Mouse (Mus musculus): ENCODE results near the gene Pcgf1.

Gene Pcgf1

GRCm38 (mm10) chr6:83101688-83102556 lies 24.3 kb downstream of the Pcgf1 start:
- DNase-seq (ENCODE audit: low spot score in 2 of 2), result peak; percentile 63 to 68

DNA sequence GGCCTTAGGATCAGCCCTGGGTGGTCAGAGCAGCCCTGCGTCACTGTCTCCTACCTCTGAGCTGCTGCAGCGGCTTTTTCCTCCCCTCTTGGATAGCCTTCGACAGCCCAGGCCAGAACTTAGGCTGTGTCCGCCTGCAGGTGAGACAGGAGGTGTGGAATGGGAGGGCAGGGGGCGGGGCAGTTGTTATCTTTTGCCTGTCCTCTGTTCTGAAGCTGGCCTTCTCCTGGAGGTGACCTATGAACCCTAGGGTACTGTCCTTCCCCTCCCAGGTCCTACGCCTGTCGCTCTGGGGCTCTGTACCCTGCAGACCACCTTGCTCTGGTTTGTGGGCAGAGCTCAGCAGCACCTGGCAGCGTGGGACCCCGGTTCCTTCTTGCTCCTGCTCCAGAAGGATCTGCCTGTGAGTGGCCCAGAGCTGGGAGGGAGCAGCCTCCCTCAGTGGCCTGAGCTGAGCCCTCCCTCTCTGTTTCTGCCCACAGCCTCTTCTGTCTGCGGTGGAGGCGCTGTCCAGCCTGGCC lies 25.5 kb downstream of the Pcgf1 start:
- DNase-seq (ENCODE audit: low spot score in 2 of 2), result no peak

DNA sequence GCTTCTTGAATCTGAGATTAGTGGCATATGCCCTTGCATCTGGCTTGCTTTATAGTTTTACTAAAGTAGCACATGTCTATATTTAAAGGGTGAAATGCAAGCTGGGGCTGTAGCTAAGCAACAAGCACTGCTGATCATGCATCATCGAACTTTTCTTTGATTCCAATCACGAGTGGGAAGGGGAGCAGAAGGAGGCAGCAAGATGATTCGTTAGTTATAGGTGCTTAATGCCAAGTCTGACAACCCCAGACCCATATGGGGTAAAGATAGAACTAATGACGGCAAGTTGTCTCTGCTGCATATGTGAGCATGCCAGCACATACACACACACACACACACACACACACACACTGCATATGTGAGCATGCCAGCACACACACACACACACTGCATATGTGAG lies 26.5 kb downstream of the Pcgf1 start:
- DNase-seq (ENCODE audit: low spot score in 2 of 2), result no peak

DNA sequence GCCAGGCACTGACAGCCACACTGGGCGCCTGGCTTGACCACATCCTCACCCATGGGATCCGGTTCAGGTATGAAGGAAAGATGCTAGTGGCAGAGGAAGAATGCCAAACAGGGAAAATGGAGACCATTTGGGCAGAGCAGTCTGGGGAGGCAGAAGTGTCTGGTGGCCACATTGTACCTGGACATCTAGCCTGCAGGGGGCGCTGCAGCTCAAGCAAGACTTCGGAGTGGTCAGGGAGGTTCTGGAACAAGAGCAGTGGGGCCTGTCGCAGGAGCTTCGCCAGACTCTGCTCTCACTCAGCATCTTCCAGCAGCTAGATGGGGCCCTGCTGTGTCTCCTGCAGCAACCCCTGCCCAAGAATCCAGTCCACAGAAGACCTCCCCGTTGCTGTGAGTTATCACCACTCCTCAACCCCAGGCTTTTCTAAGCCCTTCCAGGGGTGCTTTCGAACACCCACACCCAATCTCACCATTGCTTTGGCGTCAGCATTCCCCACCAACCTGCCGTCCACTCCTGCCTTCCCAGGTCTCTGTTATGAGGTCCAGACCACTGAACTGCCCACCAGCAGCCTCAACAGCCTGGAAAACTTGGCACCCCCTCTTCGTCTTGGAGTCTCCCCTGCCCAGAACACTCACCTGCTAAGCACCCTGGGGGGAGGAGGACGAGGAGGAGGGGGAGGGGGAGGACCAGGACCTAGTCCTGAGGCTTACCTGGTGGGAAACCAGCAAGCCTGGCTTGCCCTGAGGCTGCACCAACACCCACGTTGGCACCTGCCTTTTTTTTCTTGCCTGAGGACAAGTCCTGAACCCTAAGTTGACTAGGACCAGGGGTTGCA lies 30.1 kb downstream of the Pcgf1 start:
- DNase-seq (ENCODE audit: low spot score in 2 of 2), result peak; percentile 69 to 81

DNA sequence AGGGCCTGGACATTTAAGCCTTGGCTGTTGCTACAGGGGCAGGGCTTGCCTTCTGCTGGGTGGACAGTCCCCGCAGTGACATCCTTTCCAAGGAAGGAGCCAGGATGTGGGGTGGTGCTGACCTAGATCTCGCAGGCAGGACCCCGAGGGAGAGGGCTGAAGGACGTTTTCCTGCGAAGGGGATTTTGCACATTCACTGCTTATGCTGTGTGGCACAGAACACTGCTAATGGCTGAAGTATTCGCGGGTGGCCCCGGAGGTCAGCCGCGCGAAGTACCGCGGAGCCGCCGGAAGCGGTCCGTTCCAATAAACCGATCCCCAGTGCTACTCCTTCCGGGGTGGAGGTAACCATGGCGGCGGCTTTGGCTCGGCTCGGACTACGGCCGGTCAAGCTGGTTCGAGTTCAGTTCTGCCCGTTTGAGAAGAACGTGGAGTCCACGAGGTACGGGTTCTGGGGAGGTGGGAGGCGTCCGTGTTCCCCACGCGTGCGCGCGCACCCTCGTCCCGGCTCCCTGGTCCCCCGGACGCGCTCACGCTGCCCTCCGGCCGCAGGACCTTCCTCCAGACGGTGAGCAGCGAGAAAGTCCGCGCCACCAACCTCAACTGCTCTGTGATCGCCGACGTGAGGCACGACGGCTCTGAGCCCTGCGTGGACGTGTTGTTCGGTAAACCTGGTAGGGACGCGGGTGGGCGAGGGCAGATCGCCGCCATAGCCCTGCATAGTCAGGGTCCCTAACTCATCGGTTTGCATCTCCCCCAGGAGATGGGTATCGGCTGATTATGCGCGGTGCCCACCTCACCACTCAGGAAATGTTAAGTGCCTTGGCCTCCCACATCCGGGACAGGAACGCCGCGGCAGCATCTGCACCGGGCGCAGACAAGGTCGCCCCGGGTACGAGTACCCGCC lies 31.3 kb downstream of the Pcgf1 start, which contains the start of gene Mrpl53:
Gene Mrpl53, plus strand, starts transcription at position 279 of the 907 bp plus-strand sequence.
- DNase-seq (ENCODE audit: low spot score in 2 of 2), result peak; percentile 74 to 77

DNA sequence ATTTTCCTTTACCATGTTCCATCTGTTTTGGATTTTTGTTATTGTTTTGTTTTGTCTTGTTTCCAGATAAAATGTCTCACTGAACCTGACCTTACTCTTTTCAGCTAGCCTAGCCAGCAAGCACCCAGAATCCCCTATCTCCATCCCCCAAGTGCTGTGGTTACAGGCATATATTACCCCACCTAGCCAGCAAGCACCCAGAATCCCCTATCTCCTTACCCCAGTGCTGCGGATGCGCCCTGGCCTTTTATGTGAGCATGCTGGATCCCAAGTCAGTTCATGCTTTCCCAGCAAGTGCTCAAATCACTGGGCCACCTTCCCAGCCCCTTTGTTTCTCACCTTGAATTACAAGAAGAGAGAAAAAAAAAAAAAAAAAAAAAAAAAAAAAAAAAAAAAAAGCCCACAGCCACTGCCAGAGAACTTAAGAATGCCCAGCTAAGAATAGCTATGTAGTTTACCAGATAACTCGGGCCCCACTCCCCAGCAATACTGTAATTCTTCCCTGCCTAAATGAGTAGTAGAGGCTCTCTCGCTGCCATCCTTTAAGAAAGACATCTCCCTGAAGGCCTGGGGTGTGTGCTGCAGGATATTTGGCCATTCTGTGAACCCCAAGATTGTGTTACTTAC lies 34.0 kb downstream of the Pcgf1 start:
- DNase-seq (ENCODE audit: low spot score in 2 of 2), result no peak

- DNase-seq (ENCODE audit: low spot score in 2 of 2), result peak; percentile 94 to 95
Observed at GRCm38 (mm10) chr6:83115011-83115671, 37.5 kb downstream of the Pcgf1 start, which contains the start of gene Mogs. TSS of gene Mogs (plus strand) at chr6:83115496.

- no peak for DNase-seq (ENCODE audit: low spot score in 2 of 2)
Observed at GRCm38 (mm10) chr6:83115682-83116372, 38.2 kb downstream of the Pcgf1 start.

DNA sequence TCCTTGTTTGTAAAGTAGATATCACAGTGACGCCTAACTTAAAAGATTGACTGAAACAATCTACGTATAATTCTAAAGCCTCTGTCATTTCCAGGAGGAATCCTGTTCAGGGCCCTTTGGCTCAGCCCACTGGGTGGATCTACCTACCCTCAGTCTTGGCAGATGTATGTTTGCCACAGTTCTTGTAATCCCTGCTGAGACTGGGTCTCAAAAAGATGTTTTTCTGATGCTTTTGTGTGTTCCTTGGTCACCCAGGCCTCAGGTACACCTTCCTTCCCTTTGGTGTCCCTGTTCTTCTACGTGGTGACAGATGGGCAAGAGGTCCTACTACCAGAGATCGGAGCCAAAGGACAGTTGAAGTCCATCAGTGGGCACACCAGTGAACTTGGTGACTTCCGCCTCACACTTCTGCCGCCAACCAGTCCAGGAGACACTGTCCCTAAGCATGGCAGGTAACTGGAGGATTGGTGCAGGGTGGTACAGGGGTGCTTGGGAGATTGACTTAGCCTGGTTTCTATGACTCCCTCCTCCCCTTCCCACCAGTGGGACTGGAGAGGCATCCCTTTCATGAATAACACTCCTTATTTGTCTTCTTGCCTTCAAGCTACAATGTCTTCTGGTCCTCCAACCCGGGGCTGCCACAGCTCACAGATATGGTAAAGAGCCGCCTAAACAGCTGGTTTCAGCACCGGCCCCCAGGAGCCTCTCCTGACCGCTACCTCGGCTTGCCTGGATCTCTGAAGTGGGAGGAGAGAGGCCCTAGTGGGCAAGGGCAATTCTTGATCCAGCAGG lies 38.9 kb downstream of the Pcgf1 start:
- no peak for DNase-seq (ENCODE audit: low spot score in 2 of 2)

DNA sequence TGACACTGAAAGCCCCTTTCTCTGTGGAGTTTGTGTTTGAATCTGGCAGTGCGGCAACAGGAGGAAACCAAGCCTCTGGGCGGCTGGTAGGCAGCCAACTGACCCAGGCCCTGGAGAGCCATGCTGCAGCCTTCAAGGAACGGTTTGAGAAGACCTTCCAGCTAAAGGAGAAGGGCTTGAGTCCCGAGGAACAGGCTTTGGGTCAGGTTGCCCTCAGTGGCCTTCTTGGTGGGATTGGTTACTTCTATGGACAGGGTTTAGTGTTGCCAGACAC lies 39.4 kb downstream of the Pcgf1 start:
- no peak for DNase-seq (ENCODE audit: low spot score in 2 of 2)

DNA sequence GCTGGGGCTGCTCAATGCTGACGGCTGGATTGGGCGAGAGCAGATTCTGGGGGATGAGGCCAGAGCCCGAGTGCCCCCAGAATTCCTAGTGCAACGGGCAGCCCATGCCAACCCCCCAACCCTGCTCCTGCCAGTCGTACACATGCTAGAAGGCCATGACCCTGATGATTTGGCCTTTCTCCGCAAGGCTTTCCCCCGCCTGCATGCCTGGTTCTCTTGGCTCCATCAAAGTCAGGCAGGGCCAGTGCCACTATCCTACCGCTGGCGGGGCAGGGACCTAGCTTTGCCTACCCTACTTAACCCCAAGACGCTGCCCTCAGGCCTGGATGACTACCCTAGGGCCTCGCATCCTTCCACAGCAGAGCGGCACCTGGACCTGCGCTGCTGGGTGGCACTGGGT lies 39.9 kb downstream of the Pcgf1 start:
- no peak for DNase-seq (ENCODE audit: low spot score in 2 of 2)

DNA sequence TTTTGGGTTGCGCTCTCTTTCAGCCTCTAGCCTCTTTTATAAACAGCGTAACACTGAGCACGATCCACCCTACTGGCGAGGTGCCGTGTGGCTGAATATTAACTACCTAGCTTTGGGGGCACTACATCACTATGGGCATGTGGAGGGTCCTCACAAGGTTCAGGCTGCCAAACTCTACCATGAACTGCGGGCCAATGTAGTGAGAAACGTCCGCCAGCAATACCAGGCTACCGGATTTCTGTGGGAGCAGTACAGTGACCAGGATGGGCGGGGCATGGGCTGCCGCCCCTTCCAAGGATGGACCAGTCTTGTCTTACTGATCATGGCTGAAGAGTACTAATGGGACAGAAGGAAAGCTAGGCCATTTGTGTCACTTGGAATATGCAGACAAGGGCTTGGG lies 40.7 kb downstream of the Pcgf1 start:
- no peak for DNase-seq (ENCODE audit: low spot score in 2 of 2)

DNA sequence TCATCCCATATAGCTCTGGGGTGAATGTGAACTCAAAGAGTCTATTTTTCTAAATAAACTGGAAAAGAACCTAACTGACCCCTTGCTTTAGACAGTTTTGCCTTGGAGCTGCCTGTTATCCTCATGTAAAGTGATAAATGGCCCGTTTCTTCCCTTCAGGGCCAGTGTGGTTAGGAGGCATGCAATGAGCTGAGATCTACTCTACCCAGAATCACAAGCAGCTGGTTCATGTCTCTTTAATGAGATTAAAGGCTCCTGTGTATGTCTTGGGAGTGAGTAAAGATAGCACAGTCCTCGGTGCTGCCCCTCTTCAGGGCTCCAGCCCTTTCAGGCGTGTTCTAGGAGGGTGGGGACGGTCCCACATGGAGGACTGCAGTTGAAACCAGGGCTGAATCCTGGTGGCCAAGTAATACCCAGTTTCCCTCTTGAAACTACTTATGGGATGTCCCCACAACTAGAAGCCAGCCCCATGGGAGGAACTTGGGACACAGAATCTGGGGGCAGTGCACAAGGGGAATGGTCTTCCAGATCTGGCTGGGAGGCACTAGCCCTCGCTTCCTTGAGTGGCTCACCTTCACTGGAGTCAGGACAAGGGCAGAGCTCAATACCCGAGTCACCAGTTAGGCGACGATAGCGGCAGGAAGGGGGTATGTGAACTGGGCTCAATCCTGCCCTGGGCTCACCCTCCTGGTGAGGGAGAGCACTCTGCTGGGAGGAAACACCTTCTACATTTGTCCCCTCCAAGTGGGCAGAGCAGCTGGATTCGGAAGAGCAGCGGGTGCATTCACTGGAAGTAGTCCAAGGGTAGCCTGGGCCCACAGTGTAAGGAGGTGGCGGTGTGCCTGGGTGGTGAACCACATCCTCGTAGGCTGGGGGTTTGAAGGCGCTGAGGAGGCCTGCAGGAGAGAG lies 41.4 kb downstream of the Pcgf1 start:
- no peak for DNase-seq (ENCODE audit: low spot score in 2 of 2)

GRCm38 (mm10) chr6:83119734-83120051 lies 42.0 kb downstream of the Pcgf1 start:
- no peak for DNase-seq (ENCODE audit: low spot score in 2 of 2)

DNA sequence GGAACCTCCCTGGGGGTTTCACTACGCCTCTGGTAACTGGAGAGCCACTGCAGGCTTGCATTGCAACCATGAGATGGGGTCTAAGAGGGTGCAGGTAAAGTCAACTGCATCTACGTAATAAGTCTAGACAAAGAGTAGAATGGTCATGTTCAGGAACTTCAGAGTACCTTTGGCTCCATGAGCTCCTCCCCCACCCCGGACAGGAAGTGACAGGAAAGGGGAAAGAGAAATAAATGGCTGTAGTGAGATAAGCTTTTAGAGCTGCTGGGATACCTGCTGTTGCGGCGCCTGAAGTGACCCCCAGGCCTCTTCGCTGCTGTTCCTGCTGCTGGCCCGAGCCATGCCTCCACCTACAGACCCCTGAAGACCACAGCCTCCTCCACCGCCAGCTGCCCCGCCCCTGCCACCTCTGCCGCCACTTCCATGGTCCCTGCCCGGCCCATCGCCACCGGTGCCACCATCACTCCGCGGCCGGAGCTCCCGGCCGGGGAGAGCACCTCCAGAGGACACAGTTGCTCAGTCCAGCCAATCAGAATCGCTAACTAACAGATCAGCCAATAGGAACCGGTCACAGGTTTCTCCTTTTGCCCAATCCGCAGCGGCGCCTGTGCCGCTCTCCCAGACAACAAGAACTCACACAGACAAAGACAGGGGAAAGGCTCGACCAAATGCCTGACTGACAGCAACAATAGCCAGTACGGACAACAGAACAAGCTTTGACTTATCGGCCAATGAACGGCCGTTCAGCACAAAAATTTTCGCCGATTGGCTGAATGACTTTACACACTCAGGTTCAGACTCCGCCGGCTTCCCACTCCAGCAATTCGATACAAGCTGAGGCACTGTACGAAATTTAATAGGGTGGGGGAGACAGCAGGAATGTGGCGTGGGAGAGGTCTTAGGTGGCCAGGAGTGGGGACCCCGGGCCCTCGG lies 43.5 kb downstream of the Pcgf1 start, which contains the start of gene Wbp1:
Gene Wbp1, minus strand, starts transcription at position 630 of the 933 bp plus-strand sequence.
- peak; percentile 97 to 98 for DNase-seq (ENCODE audit: low spot score in 2 of 2)

GRCm38 (mm10) chr6:83121863-83122710 lies 44.4 kb downstream of the Pcgf1 start:
- DNase-seq (ENCODE audit: low spot score in 2 of 2), result no peak
